Mouse (Mus musculus) small intestine, adult 2 months (tissue): ENCODE results near the gene Ptchd4. TPM values are rescaled to one million over a fixed set of nuclear protein-coding genes. Genes with fewer than 3 reads are reported as not detected.

Experiments
- H3K27ac ChIP-seq: fragments of 200-500 bp; 2 replicates; pipeline ENCODE4 v1.5.1; 2012; ENCODE audit warnings: low read depth, low read length, control low read depth, inconsistent platforms; ENCODE audit not compliant: insufficient read depth
- H3K27me3 ChIP-seq: fragments of 200-500 bp; 2 replicates; pipeline ENCODE4 v1.6.1; 2012; ENCODE audit warnings: mild to moderate bottlenecking, moderate library complexity, low read length, inconsistent platforms; ENCODE audit not compliant: control insufficient read depth, insufficient read depth
- H3K36me3 ChIP-seq: fragments of 200-500 bp; 2 replicates; pipeline ENCODE4 v1.6.1; 2012; ENCODE audit warnings: mild to moderate bottlenecking, low read length, control low read depth, inconsistent platforms; ENCODE audit not compliant: control insufficient read depth, insufficient read depth
- H3K4me1 ChIP-seq: fragments of 200-500 bp; 2 replicates; pipeline ENCODE4 v1.6.1; 2012; ENCODE audit warnings: low read length, inconsistent platforms, mixed read lengths; ENCODE audit not compliant: control insufficient read depth, insufficient read depth, insufficient read length
- H3K4me3 ChIP-seq: fragments of 200-500 bp; 2 replicates; pipeline ENCODE4 v1.5.1; 2012; ENCODE audit warnings: low read depth, mild to moderate bottlenecking, control low read depth, inconsistent platforms, low read length, moderate library complexity
- CTCF ChIP-seq: fragments of 200-500 bp; IDR thresholded peaks from 2 replicates; pipeline ENCODE4 v1.5.1; 2012; ENCODE audit warnings: low read depth, mild to moderate bottlenecking, control low read depth, inconsistent platforms, low read length, moderate library complexity, mixed read lengths; ENCODE audit not compliant: insufficient replicate concordance, insufficient read length; ENCODE audit errors: extremely low read depth
- POLR2A ChIP-seq: fragments of 200-500 bp; IDR thresholded peaks from 2 replicates; pipeline ENCODE4 v1.6.1; 2012; ENCODE audit warnings: low read depth, mild to moderate bottlenecking, control low read depth, inconsistent platforms, low read length, moderate library complexity
- WGBS: fragments of 180-500 bp; shearing (Covaris S2); methylation state at CpG from one replicate; pipeline ENCODE4 v1.1.7; 2018; 5-methylcytosine and 5-hydroxymethylcytosine counted together
- polyA plus RNA-seq: library from polyadenylated mRNA; depleted of rRNA; stranded (reverse); fragments of >200 nt; gene quantifications from 2 replicates; pipeline ENCODE4 v1.2.3, GENCODE M21; 2012

Ptchd4 gene
- polyA plus RNA-seq, 1 experiment, result not detected

DNA sequence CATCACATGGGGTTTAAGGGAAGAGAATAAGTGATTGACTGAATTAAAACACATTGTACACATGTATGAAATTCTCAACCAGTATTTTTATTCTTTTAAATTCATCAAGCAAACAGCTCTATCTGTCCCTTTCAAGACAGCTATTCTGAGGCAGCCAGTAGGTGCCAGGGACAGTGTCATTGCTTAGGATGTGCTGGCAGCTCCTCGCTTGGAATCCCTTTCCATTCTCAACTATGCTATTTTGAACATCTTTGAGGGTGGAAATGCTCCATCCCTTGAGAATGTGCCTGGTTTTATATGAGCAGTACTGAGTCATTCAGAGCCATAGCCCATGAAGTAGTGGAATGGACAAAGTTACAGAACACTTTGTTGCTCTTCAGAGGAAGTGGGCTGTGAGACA, 112.2 kb downstream of the Ptchd4 start:
- no peaks in the 10 kb centered on the region for H3K36me3 ChIP-seq

DNA sequence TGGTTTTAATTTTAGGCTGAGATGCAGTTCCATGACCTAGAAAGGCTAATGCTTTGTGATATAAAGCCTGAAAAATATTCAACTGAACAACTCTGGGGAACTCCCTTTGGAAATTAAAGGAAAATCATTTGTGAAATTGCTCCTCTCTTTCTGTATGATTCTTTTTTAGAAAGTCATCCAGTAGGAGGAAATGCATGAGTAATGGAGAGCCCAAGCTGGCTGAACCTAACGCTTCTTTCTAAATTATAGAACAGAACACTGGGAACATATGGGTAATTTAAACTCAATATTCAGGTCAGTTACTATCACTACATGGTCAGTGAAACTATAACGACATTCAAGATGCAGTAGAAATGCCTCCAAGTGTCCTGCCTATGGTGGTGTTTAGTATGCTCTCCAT, 114.6 kb downstream of the Ptchd4 start:
- Histone ChIP-seq H3K27me3 (no peaks in the 10 kb centered on the region), H3K4me1 (no peaks in the 10 kb centered on the region), H3K4me3 (no peak overlapping the region), H3K36me3 (no peaks in the 10 kb centered on the region), H3K27ac (no peak overlapping the region)
- TF ChIP-seq CTCF, result no peak
- TF ChIP-seq POLR2A, result no peak
- WGBS, result 91% methylated on average over 2 of the region's 2 CpGs

More for the DNA sequence above, 112.2 kb downstream of the Ptchd4 start:
- TF ChIP-seq POLR2A (no peak), CTCF (no peak)
- Histone ChIP-seq H3K4me3 (no peak overlapping the region), H3K27ac (no peak overlapping the region), H3K4me1 (no peaks in the 10 kb centered on the region), H3K27me3 (no peaks in the 10 kb centered on the region)
- 66% methylated on average over 1 of the region's 1 CpGs for WGBS

GRCm38 (mm10) chr17:42452235-42452634, 136.5 kb downstream of the Ptchd4 start:
- Histone ChIP-seq H3K27me3 (no peaks in the 10 kb centered on the region), H3K27ac (no peak overlapping the region), H3K4me3 (no peak overlapping the region), H3K36me3 (no peaks in the 10 kb centered on the region), H3K4me1 (no peaks in the 10 kb centered on the region)
- TF ChIP-seq CTCF, result no peak
- TF ChIP-seq POLR2A, result no peak
- WGBS, result 78% methylated on average over 2 of the region's 2 CpGs

DNA sequence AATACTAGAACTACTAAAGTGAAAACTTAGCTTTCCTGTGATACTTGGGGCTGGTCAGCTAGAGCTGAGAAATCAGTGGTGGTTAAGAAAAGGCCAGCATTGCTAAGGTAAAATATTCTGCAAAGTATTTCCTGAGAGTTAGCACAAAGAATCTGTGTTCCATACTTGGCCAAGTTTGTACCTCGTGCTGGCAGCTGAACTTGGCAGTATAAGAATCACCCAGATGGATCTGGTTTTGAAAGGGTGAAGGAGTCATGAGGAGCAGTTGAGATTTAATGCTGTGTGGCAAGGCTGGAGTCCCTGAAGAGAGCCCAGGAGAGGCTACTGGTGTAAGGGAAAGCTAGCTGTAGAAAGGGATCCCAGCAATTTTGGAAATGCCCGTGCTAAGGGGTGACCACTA, 140.7 kb downstream of the Ptchd4 start:
- Histone ChIP-seq H3K36me3 (no peaks in the 10 kb centered on the region), H3K4me1 (no peaks in the 10 kb centered on the region), H3K27me3 (no peaks in the 10 kb centered on the region), H3K4me3 (no peak overlapping the region), H3K27ac (no peak overlapping the region)
- 81% methylated on average over 2 of the region's 2 CpGs for WGBS
- no peak for TF ChIP-seq CTCF
- no peak for TF ChIP-seq POLR2A

DNA sequence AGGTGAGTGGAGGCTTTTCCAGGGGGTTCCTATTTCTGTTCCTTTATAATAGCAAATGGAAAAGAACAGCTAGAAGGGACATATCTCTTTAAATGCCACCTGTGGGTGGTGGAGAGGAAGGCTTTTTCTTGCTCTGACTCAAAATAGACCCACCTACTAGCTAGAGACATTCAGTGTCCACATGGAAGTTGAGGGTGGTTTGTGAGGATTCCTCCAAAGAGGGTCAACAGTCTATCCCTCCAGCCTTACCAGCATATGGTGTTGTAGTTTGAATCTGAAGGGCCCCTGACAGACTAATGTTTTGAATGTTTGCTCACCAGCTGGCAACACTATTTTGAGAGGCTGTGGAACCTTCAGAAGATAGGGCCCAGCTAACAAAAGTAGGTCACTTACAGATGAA, 147.0 kb downstream of the Ptchd4 start:
- H3K36me3 ChIP-seq, result no peaks in the 10 kb centered on the region

DNA sequence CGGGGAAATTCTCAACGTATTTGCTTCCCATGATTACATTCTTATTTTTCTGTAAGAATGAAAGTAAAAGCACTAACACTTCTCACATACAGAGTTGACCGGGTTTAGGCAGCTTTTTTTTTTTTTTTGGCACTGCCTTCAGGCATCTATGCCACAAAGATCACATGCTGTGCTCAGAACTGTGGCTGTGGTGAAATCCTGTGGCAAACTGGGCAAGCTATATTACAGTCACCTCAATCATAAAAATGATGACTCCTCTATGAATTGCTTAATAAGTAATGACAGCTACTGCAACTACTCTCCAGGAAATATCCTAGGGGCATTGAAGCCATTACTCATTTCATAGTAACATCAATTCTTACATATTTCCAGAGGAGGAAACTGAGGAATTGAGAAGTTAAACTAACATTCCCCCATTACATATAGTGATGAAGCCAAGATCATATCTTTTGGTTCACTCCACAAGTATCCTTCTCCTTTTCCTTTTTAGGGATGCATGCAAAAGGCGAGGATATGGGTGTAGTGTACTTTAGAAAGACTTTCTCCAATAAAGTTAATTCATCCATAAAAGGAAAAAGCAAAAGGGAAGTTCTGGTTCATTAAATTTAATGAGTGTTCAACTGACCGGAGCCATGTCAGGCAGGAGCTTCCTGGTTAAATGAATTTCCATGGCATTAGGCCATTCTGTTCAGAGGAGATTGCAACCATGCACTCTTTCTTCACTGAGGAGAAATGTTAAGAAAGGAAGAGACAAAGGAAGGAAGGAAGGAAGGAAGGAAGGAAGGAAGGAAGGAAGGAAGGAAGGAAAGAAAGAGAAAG, 164.6 kb downstream of the Ptchd4 start:
- Histone ChIP-seq H3K27ac (no peak overlapping the region), H3K4me1 (no peaks in the 10 kb centered on the region), H3K4me3 (no peak overlapping the region), H3K36me3 (no peaks in the 10 kb centered on the region), H3K27me3 (no peaks in the 10 kb centered on the region)
- no peak for TF ChIP-seq CTCF
- 77% methylated on average over 5 of the region's 5 CpGs for WGBS

More for the DNA sequence above, 147.0 kb downstream of the Ptchd4 start:
- Histone ChIP-seq H3K4me1 (no peaks in the 10 kb centered on the region), H3K27me3 (no peaks in the 10 kb centered on the region), H3K27ac (no peak overlapping the region), H3K4me3 (no peak overlapping the region)
- TF ChIP-seq CTCF (no peak), POLR2A (no peak)

DNA sequence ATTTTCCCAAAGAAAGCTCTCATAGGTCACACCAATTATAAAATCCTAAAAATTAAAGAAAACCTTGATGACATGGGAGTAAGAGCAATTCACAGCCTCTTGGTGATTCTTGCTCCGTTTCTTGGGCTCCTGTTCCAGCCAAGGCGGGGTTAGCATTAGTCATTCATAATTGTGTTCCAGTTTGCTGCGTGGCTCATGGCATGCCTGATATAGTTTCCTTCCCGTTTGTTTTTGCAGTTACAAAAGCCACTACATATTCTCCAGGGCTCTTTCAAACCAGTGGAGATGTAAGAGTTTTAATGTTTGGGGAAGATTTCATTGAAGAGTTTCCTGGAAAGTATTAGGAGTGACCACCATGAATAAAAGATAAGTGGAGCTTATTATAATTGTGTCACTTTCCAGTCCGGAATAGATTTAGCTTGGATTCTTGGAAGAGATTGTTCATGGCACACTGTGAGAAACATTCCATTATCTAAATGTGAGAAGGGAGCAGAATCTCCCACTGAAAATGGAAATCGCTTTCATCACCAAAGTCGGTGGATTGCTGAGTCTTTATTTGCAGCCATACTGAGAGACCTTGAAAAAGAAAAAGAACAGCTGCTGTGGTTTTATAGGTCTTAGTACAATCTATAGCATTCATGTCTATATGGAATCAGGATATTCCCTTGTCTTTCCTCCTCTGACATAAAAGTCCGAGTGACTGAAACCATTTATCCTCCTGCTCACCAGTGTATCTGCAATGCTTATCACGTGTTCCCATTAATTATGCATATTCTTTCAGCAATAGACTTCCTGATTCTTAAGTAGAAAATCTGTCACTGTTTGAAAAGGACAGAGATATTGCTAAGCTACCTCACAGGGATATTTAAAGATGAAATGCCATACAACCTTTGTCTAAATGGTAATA, 193.9 kb downstream of the Ptchd4 start:
- WGBS, result 74% methylated on average over 9 of the region's 9 CpGs
- H3K27ac ChIP-seq, result no peak overlapping the region
- H3K4me1 ChIP-seq, result no peaks in the 10 kb centered on the region
- H3K27me3 ChIP-seq, result no peaks in the 10 kb centered on the region
- H3K36me3 ChIP-seq, result no peaks in the 10 kb centered on the region
- H3K4me3 ChIP-seq, result no peak overlapping the region
- TF ChIP-seq POLR2A, result no peak
- no peak for TF ChIP-seq CTCF
